Mouse (Mus musculus) c-Kit-negative CD71-positive TER-119-positive erythroid progenitor cells, embryonic 14.5 days (primary cell): Measurements from ENCODE around the gene Mok.

Experiments used
- DNase-seq: peaks from one replicate; pipeline ENCODE4 v3.0.0-alpha.2; 2013; ENCODE audit warnings: low read depth, low spot score

Gene Mok

DNA sequence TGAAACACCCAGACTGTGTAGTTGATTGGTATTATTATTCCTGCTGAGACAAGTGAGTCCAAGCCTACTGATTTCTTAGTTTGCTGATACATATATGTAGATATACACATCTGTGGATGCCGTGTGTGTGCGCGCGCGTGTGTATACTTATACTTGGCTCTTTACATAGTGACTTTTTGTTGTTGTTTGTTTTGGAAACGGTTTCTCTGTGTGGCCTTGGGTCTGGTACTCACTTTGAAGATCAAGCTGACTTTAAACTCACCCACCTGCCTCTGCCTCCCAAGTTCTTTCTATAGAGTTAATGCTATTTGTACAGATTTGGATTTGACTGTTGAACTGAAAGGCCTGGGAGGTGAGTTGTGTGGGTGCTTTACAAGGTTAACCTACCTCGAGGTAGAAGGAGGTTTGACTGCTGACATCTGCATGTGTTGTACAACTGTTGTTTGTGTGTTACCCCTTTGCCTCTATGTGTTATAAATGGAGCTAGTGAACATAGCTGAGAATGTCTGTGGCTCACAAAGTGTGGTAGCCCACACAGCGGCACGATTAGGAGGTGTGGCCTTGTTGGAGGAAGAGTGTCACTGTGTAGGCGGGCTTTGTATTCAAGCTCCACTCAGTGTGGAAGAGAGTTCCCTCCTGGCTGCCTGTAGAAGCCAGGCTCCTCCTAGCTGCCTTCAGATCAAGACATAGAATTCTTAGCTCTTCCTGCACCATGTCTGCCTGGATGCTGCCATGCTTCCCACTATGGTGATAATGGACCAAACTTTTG is 70.1 kb downstream of the Mok start:
- no peak for DNase-seq

DNA sequence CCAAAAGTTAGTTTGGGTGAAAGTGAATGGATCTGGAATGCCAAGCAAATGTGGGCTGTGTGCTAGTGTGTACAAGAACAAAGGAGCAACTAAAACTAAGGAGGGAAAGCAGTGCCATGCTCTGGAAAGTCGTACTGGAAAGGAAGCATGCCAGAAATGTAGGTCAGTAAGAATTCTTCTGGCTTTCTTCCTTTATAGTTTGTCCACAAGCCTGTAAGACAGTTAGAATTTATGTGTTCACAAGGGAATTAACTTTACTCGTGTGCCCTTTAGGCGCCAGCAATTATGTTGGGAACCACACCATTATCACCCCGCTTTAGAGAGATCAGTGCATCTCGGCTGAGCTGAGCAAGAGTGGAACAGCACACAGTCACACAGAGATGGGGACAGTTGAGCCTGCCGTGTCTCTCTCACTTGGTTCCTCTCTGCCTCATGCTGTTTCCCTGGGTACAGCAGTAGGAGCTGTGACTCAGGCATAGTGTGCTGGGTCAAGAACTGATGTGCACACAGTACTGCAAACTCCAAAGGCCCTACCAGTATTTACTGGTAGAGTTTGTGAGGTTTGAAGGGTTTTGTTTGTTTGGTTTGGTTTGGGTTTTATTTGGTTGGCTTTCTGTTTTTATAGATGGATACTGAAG is 71.0 kb downstream of the Mok start:
- no peak for DNase-seq

DNA sequence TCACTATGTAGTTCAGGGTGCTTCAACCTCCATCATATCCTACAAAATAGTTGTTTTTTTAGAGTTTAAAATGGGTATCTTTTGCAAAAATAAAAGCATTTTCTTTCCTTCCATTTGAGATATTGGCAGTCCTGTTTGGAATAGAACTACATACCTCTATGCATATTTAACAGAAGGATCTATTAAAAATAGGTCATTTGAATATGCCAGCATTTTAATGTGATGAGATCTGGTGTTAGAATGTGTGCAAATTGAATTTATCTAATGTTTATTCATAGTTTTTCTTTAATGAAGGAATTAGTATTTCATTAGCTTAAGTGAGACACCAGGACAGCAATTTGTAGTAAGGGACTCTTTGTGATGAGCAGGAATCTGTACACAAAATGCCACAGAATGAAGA is 72.2 kb downstream of the Mok start:
- DNase-seq, result no peak

DNA sequence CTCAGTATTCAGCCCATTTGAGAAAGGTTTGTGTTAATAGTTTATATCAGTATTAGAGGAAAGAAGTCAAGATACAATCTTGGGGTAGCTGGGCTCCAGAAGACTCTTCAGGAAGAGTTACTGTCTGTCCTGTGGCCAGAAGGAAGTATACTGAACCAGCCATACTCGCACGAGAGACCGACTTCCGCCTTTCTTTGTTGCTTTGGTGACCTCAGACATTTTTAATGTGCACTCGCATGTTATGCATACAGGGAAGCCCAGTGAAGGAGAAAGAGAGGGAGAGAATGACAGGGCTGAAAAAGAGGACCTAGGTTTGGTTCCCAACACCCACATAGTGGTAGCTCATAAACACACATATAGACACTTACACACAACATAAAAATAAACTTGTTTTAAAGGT is 76.2 kb downstream of the Mok start:
- no peak for DNase-seq

DNA sequence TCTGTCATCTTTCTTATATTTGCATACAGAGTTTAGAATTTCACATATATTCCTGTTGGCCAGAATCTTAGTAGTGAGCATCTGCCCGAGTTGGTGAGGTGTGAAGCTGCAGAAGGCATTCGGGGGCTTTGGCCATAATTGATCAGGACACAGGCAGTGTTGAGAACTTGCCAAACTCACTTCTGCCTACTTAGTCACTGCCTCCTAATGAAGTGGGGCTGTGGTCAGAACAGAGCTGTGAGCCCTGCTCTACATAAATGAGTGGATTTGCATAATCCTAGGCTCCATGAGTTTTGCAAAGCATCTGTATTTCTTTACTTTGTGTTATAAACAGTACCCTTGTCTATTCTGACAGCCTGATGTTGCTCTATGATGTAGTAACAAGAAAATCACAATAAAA is 78.4 kb downstream of the Mok start:
- no peak for DNase-seq

DNA sequence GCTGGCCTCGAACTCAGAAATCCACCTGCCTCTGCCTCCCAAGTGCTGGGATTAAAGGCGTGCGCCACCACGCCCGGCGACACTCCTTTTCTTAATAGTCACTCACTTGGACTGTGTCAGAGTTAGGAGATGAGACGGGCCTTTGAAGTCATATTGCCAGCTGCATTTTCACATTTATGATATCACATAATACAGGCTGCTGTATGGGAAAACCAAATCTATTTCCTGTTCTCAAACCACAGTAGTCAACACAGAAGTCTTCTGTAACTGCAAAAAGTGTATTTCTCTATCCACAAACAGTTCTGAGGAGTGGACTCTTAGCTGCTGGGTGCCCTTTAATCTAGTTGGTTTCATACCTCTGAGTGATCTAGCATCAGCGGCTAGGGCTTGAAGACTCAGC is 81.8 kb downstream of the Mok start:
- DNase-seq, result no peak
